Mouse (Mus musculus) lung, postnatal 0 days (tissue): ENCODE results near the gene Rexo1. TPM values are rescaled to one million over a fixed set of nuclear protein-coding genes. Genes with fewer than 3 reads are reported as not detected.
"Not testable (repeated sequence)": the region's sequence is repeated elsewhere in the genome, so short reads cannot be mapped to it uniquely, and the experiment has no call there.

ENCODE experiments used
- ATAC-seq: fragments of 200-750 bp; cut with Nextera tagmentation; 2 replicates; pipeline ENCODE4 v1.8.0; 2017; ENCODE audit warnings: moderate library complexity
- DNase-seq: peaks from one replicate; pipeline ENCODE4 v3.0.0-alpha.2; 2016; ENCODE audit warnings: low spot score
- H3K27ac ChIP-seq: fragments of 300-500 bp; sonication (generic); 2 replicates; pipeline ENCODE4 v1.5.1; 2014; ENCODE audit warnings: antibody characterized with exemption, mild to moderate bottlenecking, low read length, mixed read lengths
- H3K27me3 ChIP-seq: fragments of 300-500 bp; sonication (generic); replicated peaks from 2 replicates; pipeline ENCODE4 v1.6.1; 2014; ENCODE audit warnings: low read length, mixed read lengths; ENCODE audit not compliant: insufficient read depth
- H3K36me3 ChIP-seq: fragments of 300-500 bp; sonication (generic); 2 replicates; pipeline ENCODE4 v1.6.1; 2014; ENCODE audit warnings: low read length, mixed read lengths; ENCODE audit not compliant: insufficient read depth
- H3K4me1 ChIP-seq: fragments of 300-500 bp; sonication (generic); 2 replicates; pipeline ENCODE4 v1.6.1; 2014; ENCODE audit warnings: antibody characterized with exemption, low read depth, low read length, mixed read lengths; ENCODE audit not compliant: insufficient read depth
- H3K4me2 ChIP-seq: fragments of 300-500 bp; sonication (generic); replicated peaks from 2 replicates; pipeline ENCODE4 v1.6.1; 2014; ENCODE audit warnings: low read depth, mild to moderate bottlenecking, low read length, moderate library complexity, mixed read lengths
- H3K4me3 ChIP-seq: fragments of 300-500 bp; sonication (generic); 2 replicates; pipeline ENCODE4 v1.5.1; 2014; ENCODE audit warnings: low read depth, low read length
- H3K9ac ChIP-seq: fragments of 300-500 bp; sonication (generic); replicated peaks from 2 replicates; pipeline ENCODE4 v1.6.1; 2014; ENCODE audit warnings: low read depth, mild to moderate bottlenecking
- H3K9me3 ChIP-seq: fragments of 300-500 bp; sonication (generic); 2 replicates; pipeline ENCODE4 v1.6.1; 2016; ENCODE audit warnings: low read length, mixed read lengths
- CTCF ChIP-seq: IDR thresholded peaks from 2 replicates; pipeline ENCODE4 v1.5.1; 2016; ENCODE audit warnings: antibody characterized with exemption, mild to moderate bottlenecking
- EP300 ChIP-seq: IDR thresholded peaks from 2 replicates; pipeline ENCODE4 v1.6.1; 2016; ENCODE audit warnings: antibody characterized with exemption, mild to moderate bottlenecking, control low read depth
- WGBS: fragments of 180-500 bp; shearing (Covaris S2); extraction: QIAGEN DNeasy Blood & Tissue Kit; methylation state at CpG from one replicate; pipeline ENCODE4 v1.1.7; 2014; 5-methylcytosine and 5-hydroxymethylcytosine counted together
- polyA plus RNA-seq: library from polyadenylated mRNA; unstranded; fragments of >200 nt; fragmentation: Nextera tagmentation; extraction: Ambion mirVana; gene quantifications from 2 replicates; pipeline ENCODE4 v1.2.1, GENCODE M21; 2015

Rexo1 gene
- polyA plus RNA-seq, 1 experiment from 2014 or later, result 12.9 TPM

DNA sequence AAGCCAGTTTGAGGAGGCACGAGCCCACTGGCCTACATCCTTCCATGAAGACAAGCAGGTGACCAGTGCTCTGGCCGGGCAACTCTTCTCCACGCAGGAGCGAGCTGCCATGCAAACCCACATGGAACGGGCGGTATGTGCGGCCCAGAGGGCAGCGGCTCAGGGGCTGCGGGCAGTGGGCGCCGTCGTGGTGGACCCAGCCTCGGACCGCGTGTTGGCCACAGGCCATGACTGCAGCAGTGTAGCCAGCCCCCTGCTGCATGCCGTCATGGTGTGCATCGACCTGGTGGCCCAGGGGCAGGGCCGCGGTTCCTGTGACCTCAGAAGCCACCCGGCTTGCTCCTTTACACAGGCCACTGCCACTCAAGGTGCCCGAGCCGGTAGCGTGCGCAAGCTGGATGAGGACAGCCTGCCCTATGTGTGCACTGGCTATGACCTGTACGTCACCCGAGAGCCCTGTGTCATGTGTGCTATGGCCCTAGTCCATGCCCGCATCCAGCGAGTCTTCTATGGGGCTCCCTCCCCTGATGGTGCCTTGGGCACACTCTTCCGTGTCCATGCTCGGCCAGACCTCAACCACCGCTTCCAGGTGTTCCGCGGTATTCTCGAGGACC, 45.5 kb upstream of the Rexo1 start:
- peaks cover 12% of the 10 kb centered on the region; the same call in 1 of the 2 replicates for H3K4me1 ChIP-seq
- ATAC-seq (no peak), DNase-seq (no peak)
- H3K4me3 ChIP-seq, result no peak overlapping the region
- no peaks in the 10 kb centered on the region for H3K27me3 ChIP-seq
- H3K4me2 ChIP-seq, result no peak overlapping the region
- TF ChIP-seq CTCF (no peak), EP300 (no peak)
- no peak overlapping the region for H3K9ac ChIP-seq
- H3K36me3 ChIP-seq, result peaks cover 6% of the 10 kb centered on the region; the same call in 1 of the 2 replicates
- 95% methylated on average over 34 of the region's 34 CpGs for WGBS
- no peaks in the 10 kb centered on the region for H3K9me3 ChIP-seq
- no peak overlapping the region for H3K27ac ChIP-seq

DNA sequence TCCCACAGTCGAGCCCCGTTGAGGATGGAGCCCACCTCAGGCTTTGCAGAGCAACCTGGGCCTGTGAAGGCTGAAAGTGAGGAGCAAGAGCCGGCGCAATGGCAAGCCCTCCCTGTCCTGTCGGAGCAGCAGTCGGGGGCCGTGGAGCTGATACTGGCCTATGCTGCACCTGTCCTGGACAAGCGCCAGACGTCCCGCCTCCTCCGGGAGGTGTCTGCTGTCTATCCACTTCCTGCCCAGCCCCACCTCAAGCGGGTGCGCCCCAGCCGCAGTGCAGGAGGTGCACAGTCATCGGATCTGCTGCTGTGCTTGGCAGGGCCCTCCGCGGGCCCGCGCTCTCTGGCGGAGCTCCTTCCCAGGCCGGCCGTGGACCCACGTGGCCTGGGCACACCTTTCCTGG, 44.9 kb upstream of the Rexo1 start:
- peaks cover 12% of the 10 kb centered on the region; the same call in 1 of the 2 replicates for H3K4me1 ChIP-seq
- no peak overlapping the region for H3K9ac ChIP-seq
- no peak overlapping the region for H3K4me2 ChIP-seq
- TF ChIP-seq CTCF, result no peak
- no peak for TF ChIP-seq EP300
- no peaks in the 10 kb centered on the region for H3K9me3 ChIP-seq
- peaks cover 6% of the 10 kb centered on the region; the same call in 1 of the 2 replicates for H3K36me3 ChIP-seq
- WGBS, result 88% methylated on average over 21 of the region's 23 CpGs
- no peak for ATAC-seq
- no peaks in the 10 kb centered on the region for H3K27me3 ChIP-seq
- DNase-seq, result no peak
- H3K4me3 ChIP-seq, result no peak overlapping the region
- no peak overlapping the region for H3K27ac ChIP-seq

DNA sequence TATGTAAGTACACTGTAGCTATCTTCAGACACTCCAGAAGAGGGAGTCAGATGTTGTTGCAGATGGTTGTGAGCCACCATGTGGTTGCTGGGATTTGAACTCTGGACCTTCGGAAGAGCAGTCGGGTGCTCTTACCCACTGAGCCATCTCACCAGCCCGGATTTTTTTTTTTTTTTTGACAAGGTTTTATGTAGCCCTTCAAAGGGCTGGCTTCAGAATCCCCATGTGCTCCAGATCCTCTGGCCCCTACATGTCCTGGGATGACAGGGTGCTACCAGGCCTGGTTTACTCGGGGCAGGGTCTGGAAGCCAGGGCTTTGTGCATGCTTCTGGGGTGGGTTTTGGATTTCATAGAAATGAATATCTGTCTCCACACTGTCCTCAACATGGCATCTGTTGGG, 44.4 kb upstream of the Rexo1 start, which contains the start of gene Gm49322:
Gene Gm49322 (plus strand): TSS at position 301 of the 400 bp plus-strand sequence.
- not testable (repeated sequence) for H3K27ac ChIP-seq, ATAC-seq, H3K4me2 ChIP-seq, H3K27me3 ChIP-seq, H3K9me3 ChIP-seq, H3K9ac ChIP-seq, H3K4me3 ChIP-seq, H3K36me3 ChIP-seq, DNase-seq
- peaks cover 12% of the 10 kb centered on the region; the same call in 1 of the 2 replicates for H3K4me1 ChIP-seq
- 73% methylated on average over 2 of the region's 4 CpGs for WGBS

DNA sequence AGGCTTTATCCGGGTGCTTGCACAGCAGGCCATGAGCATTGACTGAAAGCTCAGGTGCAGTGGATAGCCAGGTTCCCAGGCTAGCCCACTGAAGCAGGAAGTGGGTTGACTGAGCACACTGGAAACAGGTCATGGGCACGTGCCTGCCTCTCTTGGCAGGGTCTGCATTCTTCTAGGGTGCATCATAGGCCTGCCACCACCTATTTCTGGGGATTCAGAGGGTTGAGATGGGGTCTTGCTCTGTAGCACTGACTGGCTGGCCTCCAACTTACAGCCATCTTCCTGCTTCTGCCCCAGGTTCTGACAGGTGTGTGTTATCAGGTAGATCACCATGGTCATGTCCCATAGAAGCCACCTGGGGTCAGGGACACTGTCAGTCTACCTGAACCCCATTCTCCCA, 43.6 kb upstream of the Rexo1 start:
- TF ChIP-seq CTCF (no peak), EP300 (no peak)
- Histone ChIP-seq H3K27ac (no peak overlapping the region), H3K9ac (no peak overlapping the region), H3K4me3 (no peak overlapping the region), H3K4me1 (peaks cover 12% of the 10 kb centered on the region; the same call in 1 of the 2 replicates), H3K27me3 (no peaks in the 10 kb centered on the region), H3K36me3 (peaks cover 6% of the 10 kb centered on the region; the same call in 1 of the 2 replicates), H3K9me3 (no peaks in the 10 kb centered on the region), H3K4me2 (no peak overlapping the region)
- DNase-seq, result no peak
- 89% methylated on average over 2 of the region's 2 CpGs for WGBS
- ATAC-seq, result no peak

DNA sequence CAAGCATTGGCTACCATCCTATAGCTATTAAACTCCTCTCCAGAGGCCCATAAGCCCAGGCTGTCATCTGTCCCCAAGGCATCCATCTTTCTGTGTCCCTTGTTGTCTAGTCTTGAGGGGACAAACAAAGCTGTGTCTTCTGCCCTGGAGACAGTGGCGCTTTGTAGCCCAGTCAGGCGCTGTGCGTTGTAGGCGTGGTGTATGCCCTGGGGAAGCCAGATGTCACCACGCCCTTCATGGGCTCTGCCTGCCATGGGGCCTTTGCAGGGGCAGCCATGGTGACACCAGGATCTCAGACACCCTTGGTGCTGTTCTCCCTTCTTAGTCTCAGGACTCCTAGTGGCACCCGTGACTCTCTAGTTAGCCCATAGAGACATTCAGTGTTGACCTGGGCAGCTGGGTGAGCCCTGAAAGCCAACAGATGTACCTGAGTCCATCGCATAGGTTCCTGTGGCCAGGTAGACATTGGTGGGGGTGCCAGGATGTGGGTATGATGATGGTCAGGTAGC, 42.7 kb upstream of the Rexo1 start:
- Histone ChIP-seq H3K27me3 (no peaks in the 10 kb centered on the region), H3K4me3 (no peak overlapping the region), H3K4me1 (peaks cover 12% of the 10 kb centered on the region; the same call in 1 of the 2 replicates), H3K9ac (peak overlapping the region; percentile 1; the same call in 1 of the 2 replicates), H3K27ac (no peak overlapping the region), H3K9me3 (no peaks in the 10 kb centered on the region), H3K36me3 (peaks cover 6% of the 10 kb centered on the region; the same call in 1 of the 2 replicates), H3K4me2 (no peak overlapping the region; the same call in 1 of the 2 replicates)
- 89% methylated on average over 7 of the region's 7 CpGs for WGBS
- no peak for DNase-seq
- TF ChIP-seq EP300 (no peak), CTCF (no peak)
- no peak for ATAC-seq

DNA sequence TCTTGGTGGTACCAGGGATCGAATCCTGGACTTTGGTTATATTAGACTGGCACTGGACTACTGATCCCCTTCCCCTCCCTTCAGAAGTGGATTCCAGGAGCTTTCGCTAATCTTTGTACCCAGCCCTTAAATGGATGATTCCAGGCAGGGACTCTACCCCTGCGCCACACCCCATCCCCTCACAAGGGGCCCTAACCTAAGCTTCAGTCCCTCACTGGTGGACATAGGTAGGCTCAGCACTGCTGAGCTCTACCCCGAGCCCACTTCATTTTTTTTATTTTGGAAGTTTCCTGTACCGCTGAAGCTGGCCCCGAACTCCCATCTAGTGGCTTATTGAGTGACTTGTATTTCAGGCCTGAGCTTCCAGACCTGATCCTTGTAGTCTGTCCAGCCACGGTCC, 42.0 kb upstream of the Rexo1 start:
- H3K9ac ChIP-seq, result peak overlapping the region; percentile 1
- DNase-seq (no peak), ATAC-seq (no peak)
- H3K9me3 ChIP-seq, result no peaks in the 10 kb centered on the region
- H3K36me3 ChIP-seq, result peaks cover 6% of the 10 kb centered on the region; the same call in 1 of the 2 replicates
- 20% methylated on average over 7 of the region's 7 CpGs for whole genome bisulfite sequencing
- H3K27me3 ChIP-seq, result no peaks in the 10 kb centered on the region
- TF ChIP-seq EP300, result no peak
- TF ChIP-seq CTCF, result no peak
- H3K4me3 ChIP-seq, result peak overlapping the region; percentile 75
- peaks cover 12% of the 10 kb centered on the region; the same call in 1 of the 2 replicates for H3K4me1 ChIP-seq
- peak overlapping the region; percentile 55 for H3K4me2 ChIP-seq
- H3K27ac ChIP-seq, result peak overlapping the region; percentile 77
